Mouse (Mus musculus): ENCODE results near the gene Gp1ba. TPM values are rescaled to one million over a fixed set of nuclear protein-coding genes. Genes with fewer than 3 reads are reported as not detected.

Gp1ba gene
- polyA plus RNA-seq, 2 experiments from 2014 or later, result 0.17 to 0.52 TPM

- ATAC-seq, result peak; percentile 24
These were observed 14.6 kb downstream of the Gp1ba start for GRCm38 (mm10) chr11:70653345-70654197.

- peak; percentile 13 for ATAC-seq
These were observed 15.4 kb downstream of the Gp1ba start, which contains the start of gene Pfn1 for GRCm38 (mm10) chr11:70654198-70654922. Gene Pfn1, minus strand, starts transcription at chr11:70654644.

GRCm38 (mm10) chr11:70654923-70655570, 16.1 kb downstream of the Gp1ba start:
- no peak for ATAC-seq

- no peak for ATAC-seq
These were observed 16.9 kb downstream of the Gp1ba start for GRCm38 (mm10) chr11:70655571-70656455.

- no peak for ATAC-seq
These were observed 17.6 kb downstream of the Gp1ba start for GRCm38 (mm10) chr11:70656456-70656927.

- ATAC-seq, result no peak
These were observed 18.0 kb downstream of the Gp1ba start, which contains the start of gene Eno3 for GRCm38 (mm10) chr11:70656964-70657363. Gene Eno3, plus strand, starts transcription at chr11:70657202.

GRCm38 (mm10) chr11:70657573-70657972, 18.7 kb downstream of the Gp1ba start:
- ATAC-seq, result no peak

- ATAC-seq, result no peak
These were observed 19.1 kb downstream of the Gp1ba start for GRCm38 (mm10) chr11:70657991-70658390.

- ATAC-seq, result no peak
These were observed 19.6 kb downstream of the Gp1ba start for GRCm38 (mm10) chr11:70658521-70658920.

- no peak for ATAC-seq
These were observed 20.0 kb downstream of the Gp1ba start for GRCm38 (mm10) chr11:70658942-70659341.

- ATAC-seq, result no peak
These were observed 21.6 kb downstream of the Gp1ba start for GRCm38 (mm10) chr11:70660571-70660970.

- ATAC-seq, result no peak
These were observed 24.2 kb downstream of the Gp1ba start for GRCm38 (mm10) chr11:70663101-70663500.

- no peak for ATAC-seq
These were observed 25.0 kb downstream of the Gp1ba start for GRCm38 (mm10) chr11:70663957-70664356.

- no peak for ATAC-seq
These were observed 25.8 kb downstream of the Gp1ba start for GRCm38 (mm10) chr11:70664741-70665140.

- no peak for ATAC-seq
These were observed 27.8 kb downstream of the Gp1ba start for GRCm38 (mm10) chr11:70666687-70667086.

GRCm38 (mm10) chr11:70667271-70668150, 28.6 kb downstream of the Gp1ba start:
- ATAC-seq, result no peak

- peak; percentile 9 for ATAC-seq
These were observed 29.4 kb downstream of the Gp1ba start for GRCm38 (mm10) chr11:70668335-70668770.

- peak; percentile 88 for ATAC-seq
These were observed 30.0 kb downstream of the Gp1ba start, which contains the start of gene Spag7 for GRCm38 (mm10) chr11:70668771-70669505. Gene Spag7, minus strand, starts transcription at chr11:70669416.

- ATAC-seq, result peak; percentile 26
These were observed 30.8 kb downstream of the Gp1ba start for GRCm38 (mm10) chr11:70669582-70670345.

Data from activated CD4-positive, CD25-positive, alpha-beta regulatory T cell, adult 4 months (primary cell).